Mouse (Mus musculus): ENCODE measurements at regions not wholly inside any gene's neighbourhood (a gene's known extent, or its start where the extent isn't known, plus 50 kb on each side); places are given as distances from the start of the nearest gene placed in this dataset. TPM values are rescaled to one million over a fixed set of nuclear protein-coding genes. Genes with fewer than 3 reads are reported as not detected.
"Not testable (repeated sequence)": the region's sequence is repeated elsewhere in the genome, so short reads cannot be mapped to it uniquely, and the experiment has no call there.

DNA sequence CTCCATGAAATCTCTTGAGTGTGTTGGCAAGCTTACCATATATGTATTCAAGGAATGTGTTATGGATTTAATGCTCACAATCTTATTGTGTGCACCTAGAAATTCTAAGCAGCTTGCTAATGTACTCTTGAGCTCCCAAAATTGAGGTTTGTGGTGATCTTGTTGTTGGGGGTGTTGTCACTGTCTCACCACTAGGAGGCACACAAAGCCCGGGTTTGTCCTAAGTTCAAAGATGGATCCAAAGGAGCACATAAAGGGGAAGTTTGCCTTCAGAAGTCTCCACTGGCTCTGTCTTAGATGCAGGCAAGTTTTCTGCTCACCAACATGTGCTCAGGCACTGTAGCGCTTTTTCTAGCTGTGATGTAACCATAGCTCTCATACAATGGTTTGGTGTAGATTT, 151.8 kb downstream of the Mrgpra4 start:
- DNase-seq = peak in 1 of 2 experiments; percentile 1

DNA sequence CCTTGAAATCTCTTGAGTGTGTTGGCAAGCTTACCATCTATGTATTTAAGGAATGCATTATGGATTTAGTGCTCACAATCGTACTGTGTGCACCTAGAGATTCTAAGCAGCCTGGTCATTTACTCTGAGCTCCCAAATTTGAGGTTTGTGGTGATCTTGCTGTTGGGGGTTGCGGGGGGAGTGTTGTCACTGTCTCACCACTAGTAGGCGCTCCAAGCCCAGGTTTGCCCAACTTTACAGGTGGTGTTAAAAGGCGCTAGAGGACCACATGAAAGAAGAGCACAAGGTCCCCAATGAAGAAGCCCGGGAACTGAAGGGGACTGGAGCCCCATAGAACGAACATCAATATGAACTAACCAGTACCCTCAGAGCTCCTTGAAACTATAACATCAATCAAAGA, 180.2 kb upstream of the Mrgpra3 start:
- DNase-seq = no peak

DNA sequence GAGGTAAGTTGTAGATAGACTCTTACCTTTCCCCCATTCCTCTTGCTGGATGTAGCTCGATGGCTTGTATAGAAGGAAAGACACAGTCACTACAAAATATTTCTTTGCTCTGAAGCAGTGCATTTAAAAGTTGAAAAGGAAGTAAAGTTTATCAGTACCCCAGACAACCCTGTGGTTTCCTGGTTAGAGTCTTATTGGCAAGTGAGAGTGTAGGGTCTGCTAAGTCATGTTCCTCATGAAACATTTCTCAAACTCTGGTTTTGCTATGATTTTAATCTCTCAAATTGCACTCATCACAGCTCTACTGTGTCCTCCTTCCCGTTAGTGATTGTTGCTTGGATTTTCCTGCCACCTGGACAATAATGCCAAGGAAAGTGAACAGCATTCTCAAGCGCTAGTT, 146.4 kb upstream of the Mrgpra3 start:
- DNase-seq = no peak

DNA sequence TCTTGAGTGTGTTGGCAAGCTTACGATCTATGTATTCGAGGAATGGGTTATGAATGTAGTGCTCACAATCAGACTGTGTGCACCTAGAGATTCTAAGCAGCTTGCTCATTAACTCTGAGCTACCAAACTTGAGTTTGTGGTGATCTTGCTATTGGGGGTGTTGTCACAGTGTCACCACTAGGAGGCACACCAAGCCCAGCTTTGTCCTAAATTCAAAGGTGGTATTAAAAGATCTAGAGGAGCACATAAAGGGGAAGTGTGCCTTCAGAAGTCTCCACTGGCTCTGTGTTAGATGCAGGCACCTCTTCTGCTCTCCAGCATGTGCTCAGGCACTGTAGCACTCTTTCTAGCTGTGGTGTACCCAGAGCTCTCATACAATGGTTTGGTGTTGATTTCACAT, 138.9 kb upstream of the Mrgpra3 start:
- DNase-seq = not testable (repeated sequence)

DNA sequence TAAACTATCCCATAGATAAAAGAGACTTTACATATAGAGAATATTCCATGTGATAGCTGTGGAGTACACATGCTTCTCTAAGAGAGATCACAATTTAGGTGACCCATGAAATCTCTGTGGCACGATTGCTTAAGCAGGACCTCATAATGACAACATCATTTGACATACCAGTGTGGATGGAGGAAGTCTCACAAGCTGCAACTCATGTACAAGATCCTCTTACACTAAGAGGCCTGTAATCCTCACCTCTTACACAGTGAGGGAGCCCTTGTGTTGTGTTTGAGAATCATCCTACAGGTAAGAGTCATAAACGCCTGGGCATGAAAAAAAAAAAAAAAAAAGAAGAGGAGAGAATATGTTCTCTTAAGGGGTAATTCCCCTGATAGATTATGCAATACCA, 89.9 kb upstream of the Mrgpra3 start:
- no peak for DNase-seq

DNA sequence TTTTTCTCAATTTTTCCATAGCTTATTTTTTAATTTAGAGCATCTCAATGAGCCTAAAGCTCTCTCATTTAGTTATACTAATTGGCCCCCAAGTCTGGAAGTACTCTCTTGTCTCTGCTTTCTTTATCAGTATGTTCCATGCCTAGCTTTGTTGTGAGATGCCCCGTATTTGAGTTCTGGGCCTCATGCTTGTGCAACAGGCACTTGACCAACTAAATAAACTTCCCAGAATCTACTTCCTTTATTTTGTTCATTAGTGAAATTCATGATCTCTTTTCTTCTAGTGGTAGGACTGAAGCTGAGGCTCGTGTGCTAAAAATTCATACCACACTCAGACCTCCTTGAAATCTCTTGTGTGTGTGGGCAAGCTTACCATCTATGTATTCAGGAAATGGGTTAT, 75.8 kb upstream of the Mrgpra3 start:
- no peak for DNase-seq

Small RNAs in the stretch of these regions (microRNA-seq; reads per million reads assigned to microRNA genes)
- not detected for gene Gm22427
